Mouse (Mus musculus): ENCODE measurements at regions not wholly inside any gene's neighbourhood (a gene's known extent, or its start where the extent isn't known, plus 50 kb on each side); places are given as distances from the start of the nearest gene placed in this dataset.

GRCm38 (mm10) chr7:133223948-133224652 lies 99.9 kb upstream of the Ctbp2 start:
- no peak for DNase-seq

GRCm38 (mm10) chr7:133212328-133212727 lies 88.2 kb upstream of the Ctbp2 start:
- no peak for DNase-seq

GRCm38 (mm10) chr7:133205704-133206103 lies 81.5 kb upstream of the Ctbp2 start:
- DNase-seq: no peak

GRCm38 (mm10) chr7:133204485-133204884 lies 80.3 kb upstream of the Ctbp2 start:
- no peak for DNase-seq

- no peak for DNase-seq
Observed at GRCm38 (mm10) chr7:133203933-133204332, 79.8 kb upstream of the Ctbp2 start.

GRCm38 (mm10) chr7:133202092-133202880 lies 78.1 kb upstream of the Ctbp2 start:
- DNase-seq: no peak

- DNase-seq: no peak
Observed at GRCm38 (mm10) chr7:133199046-133199445, 74.9 kb upstream of the Ctbp2 start.

GRCm38 (mm10) chr7:133189880-133190462 lies 65.8 kb upstream of the Ctbp2 start:
- no peak for DNase-seq

- peak; percentile 82 for DNase-seq
Observed at GRCm38 (mm10) chr7:133185931-133186601, 61.9 kb upstream of the Ctbp2 start.

- no peak for DNase-seq
Observed at GRCm38 (mm10) chr7:133184905-133185594, 60.9 kb upstream of the Ctbp2 start.

- no peak for DNase-seq
Observed at GRCm38 (mm10) chr7:133181388-133181787, 57.2 kb upstream of the Ctbp2 start.

GRCm38 (mm10) chr7:133177179-133177575 lies 53.0 kb upstream of the Ctbp2 start:
- DNase-seq: peak; percentile 35

- DNase-seq: peak; percentile 80
Observed at GRCm38 (mm10) chr7:133176256-133177178, 52.4 kb upstream of the Ctbp2 start.
